Mouse (Mus musculus): Measurements from ENCODE around the gene Agbl4. TPM values are rescaled to one million over a fixed set of nuclear protein-coding genes. Genes with fewer than 3 reads are reported as not detected.

The Agbl4 gene
- polyA plus RNA-seq, 1 experiment from 2014 or later, result 0.27 TPM

- Histone ChIP-seq H3K4me1 (no peaks in the 10 kb centered on the region), H3K4me2 (replicated peaks) (no peak overlapping the region), H3K27me3 (no peaks in the 10 kb centered on the region), H3K4me3 (no peak overlapping the region), H3K36me3 (no peaks in the 10 kb centered on the region), H3K27ac (no peak overlapping the region), H3K9ac (no peak overlapping the region), H3K9me3 (no peaks in the 10 kb centered on the region)
- 37% methylated on average over 2 of the region's 2 CpGs for WGBS
- ATAC-seq (ENCODE audit: low FRiP score, low read depth), result no peak
Measured at GRCm38 (mm10) chr4:111522974-111523373, 1125.5 kb downstream of the Agbl4 start.

GRCm38 (mm10) chr4:111528961-111529360, 1131.5 kb downstream of the Agbl4 start:
- 87% methylated on average over 6 of the region's 6 CpGs for WGBS
- H3K4me1 ChIP-seq, result no peaks in the 10 kb centered on the region
- no peaks in the 10 kb centered on the region for H3K27me3 ChIP-seq
- H3K27ac ChIP-seq, result no peak overlapping the region
- H3K4me2 ChIP-seq (replicated peaks), result no peak overlapping the region
- no peaks in the 10 kb centered on the region for H3K9me3 ChIP-seq
- H3K9ac ChIP-seq, result no peak overlapping the region
- no peak overlapping the region for H3K4me3 ChIP-seq
- no peaks in the 10 kb centered on the region for H3K36me3 ChIP-seq
- no peak for ATAC-seq (ENCODE audit: low FRiP score, low read depth)

- no peak overlapping the region for H3K4me3 ChIP-seq
- no peaks in the 10 kb centered on the region for H3K4me1 ChIP-seq
- H3K36me3 ChIP-seq, result no peaks in the 10 kb centered on the region
- no peak overlapping the region for H3K4me2 ChIP-seq (replicated peaks)
- no peaks in the 10 kb centered on the region for H3K27me3 ChIP-seq
- no peak overlapping the region for H3K9ac ChIP-seq
- no peak overlapping the region for H3K27ac ChIP-seq
- 74% methylated on average over 4 of the region's 4 CpGs for WGBS
- ATAC-seq (ENCODE audit: low FRiP score, low read depth), result no peak
- H3K9me3 ChIP-seq, result no peaks in the 10 kb centered on the region
Measured at GRCm38 (mm10) chr4:111529996-111530395, 1132.5 kb downstream of the Agbl4 start.

- no peak overlapping the region for H3K9ac ChIP-seq
- no peaks in the 10 kb centered on the region for H3K36me3 ChIP-seq
- no peaks in the 10 kb centered on the region for H3K27me3 ChIP-seq
- H3K4me3 ChIP-seq, result no peak overlapping the region
- H3K9me3 ChIP-seq, result no peaks in the 10 kb centered on the region
- no peak for ATAC-seq (ENCODE audit: low FRiP score, low read depth)
- no peak overlapping the region for H3K27ac ChIP-seq
- no peak overlapping the region for H3K4me2 ChIP-seq (replicated peaks)
- 84% methylated on average over 2 of the region's 2 CpGs for WGBS
- H3K4me1 ChIP-seq, result no peaks in the 10 kb centered on the region
Measured at GRCm38 (mm10) chr4:111530537-111530936, 1133.1 kb downstream of the Agbl4 start.

GRCm38 (mm10) chr4:111544684-111545083, 1147.2 kb downstream of the Agbl4 start:
- no peak overlapping the region for H3K4me2 ChIP-seq (replicated peaks)

GRCm38 (mm10) chr4:111546009-111546408, 1148.5 kb downstream of the Agbl4 start:
- ATAC-seq (ENCODE audit: low FRiP score, low read depth), result no peak
- Histone ChIP-seq H3K4me3 (no peak overlapping the region), H3K36me3 (no peaks in the 10 kb centered on the region), H3K4me2 (replicated peaks) (no peak overlapping the region), H3K27ac (no peak overlapping the region), H3K9me3 (no peaks in the 10 kb centered on the region), H3K4me1 (no peaks in the 10 kb centered on the region), H3K27me3 (no peaks in the 10 kb centered on the region), H3K9ac (no peak overlapping the region)
- WGBS, result 26% methylated on average over 7 of the region's 7 CpGs

More at GRCm38 (mm10) chr4:111544684-111545083, 1147.2 kb downstream of the Agbl4 start:
- H3K36me3 ChIP-seq, result no peaks in the 10 kb centered on the region
- H3K4me3 ChIP-seq, result no peak overlapping the region
- H3K4me1 ChIP-seq, result no peaks in the 10 kb centered on the region
- ATAC-seq (ENCODE audit: low FRiP score, low read depth), result no peak
- WGBS, result 78% methylated on average over 2 of the region's 2 CpGs
- no peaks in the 10 kb centered on the region for H3K27me3 ChIP-seq
- H3K9me3 ChIP-seq, result no peaks in the 10 kb centered on the region
- no peak overlapping the region for H3K27ac ChIP-seq
- H3K9ac ChIP-seq, result no peak overlapping the region

GRCm38 (mm10) chr4:111555426-111555825, 1158.0 kb downstream of the Agbl4 start:
- H3K27me3 ChIP-seq, result no peaks in the 10 kb centered on the region
- 59% methylated on average over 2 of the region's 2 CpGs for WGBS
- no peaks in the 10 kb centered on the region for H3K36me3 ChIP-seq
- H3K9me3 ChIP-seq, result no peaks in the 10 kb centered on the region
- H3K4me2 ChIP-seq (replicated peaks), result no peak overlapping the region
- no peaks in the 10 kb centered on the region for H3K4me1 ChIP-seq
- no peak for ATAC-seq (ENCODE audit: low FRiP score, low read depth)
- H3K9ac ChIP-seq, result no peak overlapping the region
- H3K4me3 ChIP-seq, result no peak overlapping the region
- no peak overlapping the region for H3K27ac ChIP-seq

- WGBS, result 86% methylated on average over 10 of the region's 10 CpGs
- ATAC-seq (ENCODE audit: low FRiP score, low read depth), result no peak
Measured at GRCm38 (mm10) chr4:111577087-111577773, 1179.8 kb downstream of the Agbl4 start.

GRCm38 (mm10) chr4:111579115-111579862, 1181.8 kb downstream of the Agbl4 start:
- Histone ChIP-seq H3K9me3 (no peaks in the 10 kb centered on the region), H3K27ac (no peak overlapping the region), H3K4me3 (no peak overlapping the region), H3K27me3 (no peaks in the 10 kb centered on the region), H3K9ac (no peak overlapping the region), H3K36me3 (no peaks in the 10 kb centered on the region), H3K4me2 (replicated peaks) (no peak overlapping the region), H3K4me1 (peaks cover 15% of the 10 kb centered on the region)
- WGBS, result 67% methylated on average over 4 of the region's 4 CpGs
- no peak for ATAC-seq (ENCODE audit: low FRiP score, low read depth)

More at GRCm38 (mm10) chr4:111577087-111577773, 1179.8 kb downstream of the Agbl4 start:
- 0 out of 2 replicates have a peak, but pooled peaks cover 5% of the 10 kb centered on the region for H3K4me1 ChIP-seq
- no peak overlapping the region for H3K27ac ChIP-seq
- no peaks in the 10 kb centered on the region for H3K36me3 ChIP-seq
- no peaks in the 10 kb centered on the region for H3K27me3 ChIP-seq
- H3K9me3 ChIP-seq, result no peaks in the 10 kb centered on the region
- no peak overlapping the region for H3K9ac ChIP-seq
- no peak overlapping the region for H3K4me2 ChIP-seq (replicated peaks)
- no peak overlapping the region for H3K4me3 ChIP-seq

- no peak for ATAC-seq (ENCODE audit: low FRiP score, low read depth)
- Histone ChIP-seq H3K27ac (no peak overlapping the region), H3K9ac (no peak overlapping the region), H3K4me1 (peaks cover 17% of the 10 kb centered on the region), H3K27me3 (no peaks in the 10 kb centered on the region), H3K9me3 (no peaks in the 10 kb centered on the region), H3K4me3 (no peak overlapping the region), H3K4me2 (replicated peaks) (no peak overlapping the region), H3K36me3 (no peaks in the 10 kb centered on the region)
- 45% methylated on average over 4 of the region's 4 CpGs for WGBS
Measured at GRCm38 (mm10) chr4:111579863-111580224, 1182.4 kb downstream of the Agbl4 start.

GRCm38 (mm10) chr4:111580239-111580638, 1182.8 kb downstream of the Agbl4 start:
- 76% methylated on average over 1 of the region's 1 CpGs for WGBS

GRCm38 (mm10) chr4:111583562-111584237, 1186.2 kb downstream of the Agbl4 start:
- H3K4me3 ChIP-seq, result no peak overlapping the region
- no peaks in the 10 kb centered on the region for H3K36me3 ChIP-seq
- no peak; the same call in 1 of the 2 replicates for ATAC-seq (ENCODE audit: low FRiP score, low read depth)
- H3K9me3 ChIP-seq, result no peaks in the 10 kb centered on the region
- no peaks in the 10 kb centered on the region for H3K27me3 ChIP-seq
- no peak overlapping the region for H3K9ac ChIP-seq
- H3K27ac ChIP-seq, result no peak overlapping the region
- peaks cover 17% of the 10 kb centered on the region for H3K4me1 ChIP-seq
- 61% methylated on average over 10 of the region's 10 CpGs for WGBS
- H3K4me2 ChIP-seq (replicated peaks), result no peak overlapping the region

More at GRCm38 (mm10) chr4:111580239-111580638, 1182.8 kb downstream of the Agbl4 start:
- Histone ChIP-seq H3K4me1 (peaks cover 17% of the 10 kb centered on the region), H3K9me3 (no peaks in the 10 kb centered on the region), H3K27me3 (no peaks in the 10 kb centered on the region), H3K4me3 (no peak overlapping the region), H3K27ac (no peak overlapping the region), H3K9ac (no peak overlapping the region), H3K4me2 (replicated peaks) (no peak overlapping the region), H3K36me3 (no peaks in the 10 kb centered on the region)
- no peak for ATAC-seq (ENCODE audit: low FRiP score, low read depth)

Measured in limb, embryonic 13.5 days (tissue).